Mouse (Mus musculus) cerebellum, adult 2 months (tissue): ENCODE data around the gene Sgms1.

ENCODE experiments used
- CTCF ChIP-seq: fragments of 200-500 bp; IDR thresholded peaks from 2 replicates; pipeline ENCODE4 v1.5.1; 2011; ENCODE audit warnings: low read depth, mild to moderate bottlenecking, control low read depth, low read length, moderate library complexity, borderline replicate concordance; ENCODE audit not compliant: insufficient read depth
- POLR2A ChIP-seq: fragments of 200-500 bp; IDR thresholded peaks from 2 replicates; pipeline ENCODE4 v1.6.1; 2011; ENCODE audit warnings: low read length, control low read depth, borderline replicate concordance; ENCODE audit not compliant: insufficient read depth

DNA sequence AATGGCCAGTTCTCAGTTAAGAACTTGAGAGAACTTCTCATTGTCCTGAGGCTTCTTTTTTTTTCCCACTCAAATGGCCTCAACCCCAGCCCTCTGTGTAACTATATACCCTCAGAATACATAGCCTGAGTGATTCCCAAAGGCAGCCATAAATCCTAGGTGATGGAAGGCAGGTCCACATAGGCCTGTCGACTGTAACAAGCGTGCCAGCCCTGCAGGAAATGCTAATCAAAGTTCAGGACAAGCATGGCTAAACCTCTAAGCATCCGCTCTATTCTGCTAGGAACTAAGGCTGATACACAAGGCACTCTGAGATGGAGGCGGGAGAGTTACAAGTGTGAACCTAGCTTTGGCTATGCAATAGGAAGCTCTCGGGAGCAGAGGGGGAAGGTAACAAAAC, 151.8 kb downstream of the Sgms1 start:
- TF ChIP-seq POLR2A = no peak
- TF ChIP-seq CTCF = no peak
